Mouse (Mus musculus): ENCODE measurements around the gene Taf12. TPM values are rescaled to one million over a fixed set of nuclear protein-coding genes. Genes with fewer than 3 reads are reported as not detected.

Taf12 gene
- polyA plus RNA-seq (2012; rRNA removed), result 24.6 and 31.5 TPM in 2 replicates
- polyA plus RNA-seq (2014; fragmentation: Nextera tagmentation; extraction: Ambion mirVana), result 47.8 and 52.2 TPM in 2 replicates

GRCm38 (mm10) chr4:132274156-132274862, at the start of gene Taf12:
Taf12 (plus strand) TSS chr4:132274375.
- Histone ChIP-seq H3K36me3 (ENCODE audit: control insufficient read depth, insufficient read depth, low read length) (no peaks in the 10 kb centered on the region; the same call in 1 of the 2 replicates), H3K27ac (replicated peaks; ENCODE audit: low read depth, low read length) (peak within 1 kb of the TSS; percentile 74), H3K4me1 (ENCODE audit: control insufficient read depth, insufficient read depth, low read length) (peaks cover 9% of the 10 kb centered on the region), H3K9ac (ENCODE audit: low read depth, low read length, severe bottlenecking) (peak within 1 kb of the TSS; percentile 71), H3K27me3 (ENCODE audit: control insufficient read depth, insufficient read depth, low read length) (no peaks in the 10 kb centered on the region), H3K4me2 (replicated peaks; ENCODE audit: low read depth, low read length, severe bottlenecking) (peak within 1 kb of the TSS; percentile 89), H3K9me3 (ENCODE audit: control insufficient read depth, low read length) (no peaks in the 10 kb centered on the region), H3K4me3 (replicated peaks; ENCODE audit: low read length) (peak within 1 kb of the TSS; percentile 62)
- peak; percentile 88 for ATAC-seq (ENCODE audit: low FRiP score, low read depth)
- DNase-seq (ENCODE audit: low spot score), result peak; percentile 94
- under 1% methylated on average over 46 of the region's 48 CpGs for WGBS
- peak; percentile 99 for TF ChIP-seq POLR2A (IDR thresholded peaks at IDR 0.05; ENCODE audit: borderline replicate concordance, extremely low read depth, insufficient read depth, insufficient read length)

- ATAC-seq (ENCODE audit: low FRiP score, low read depth) (no peak), DNase-seq (ENCODE audit: low spot score) (no peak)
- WGBS, result 92% methylated on average over 5 of the region's 5 CpGs
- Histone ChIP-seq H3K9ac (ENCODE audit: low read depth, low read length, severe bottlenecking) (no peak overlapping the region), H3K36me3 (ENCODE audit: control insufficient read depth, insufficient read depth, low read length) (peaks cover 94% of the 10 kb centered on the region), H3K27me3 (ENCODE audit: control insufficient read depth, insufficient read depth, low read length) (no peaks in the 10 kb centered on the region), H3K4me3 (replicated peaks; ENCODE audit: low read length) (no peak overlapping the region), H3K27ac (replicated peaks; ENCODE audit: low read depth, low read length) (no peak overlapping the region), H3K4me1 (ENCODE audit: control insufficient read depth, insufficient read depth, low read length) (no peaks in the 10 kb centered on the region), H3K4me2 (replicated peaks; ENCODE audit: low read depth, low read length, severe bottlenecking) (no peak overlapping the region), H3K9me3 (ENCODE audit: control insufficient read depth, low read length) (no peaks in the 10 kb centered on the region)
- no peak for TF ChIP-seq POLR2A (IDR thresholded peaks at IDR 0.05; ENCODE audit: borderline replicate concordance, extremely low read depth, insufficient read depth, insufficient read length)
Observed at GRCm38 (mm10) chr4:132230422-132230821, 43.8 kb upstream of the Taf12 start.

- no peak for TF ChIP-seq POLR2A (IDR thresholded peaks at IDR 0.05; ENCODE audit: borderline replicate concordance, extremely low read depth, insufficient read depth, insufficient read length)
- ATAC-seq (ENCODE audit: low FRiP score, low read depth) (no peak), DNase-seq (ENCODE audit: low spot score) (no peak)
- H3K4me1 ChIP-seq (ENCODE audit: control insufficient read depth, insufficient read depth, low read length), result no peaks in the 10 kb centered on the region
- H3K9ac ChIP-seq (ENCODE audit: low read depth, low read length, severe bottlenecking), result no peak overlapping the region
- no peaks in the 10 kb centered on the region for H3K27me3 ChIP-seq (ENCODE audit: control insufficient read depth, insufficient read depth, low read length)
- no peak overlapping the region for H3K27ac ChIP-seq (replicated peaks; ENCODE audit: low read depth, low read length)
- H3K4me3 ChIP-seq (replicated peaks; ENCODE audit: low read length), result no peak overlapping the region
- H3K9me3 ChIP-seq (ENCODE audit: control insufficient read depth, low read length), result no peaks in the 10 kb centered on the region
- WGBS, result 86% methylated on average over 8 of the region's 8 CpGs
- no peak overlapping the region for H3K4me2 ChIP-seq (replicated peaks; ENCODE audit: low read depth, low read length, severe bottlenecking)
- H3K36me3 ChIP-seq (ENCODE audit: control insufficient read depth, insufficient read depth, low read length), result peaks cover 93% of the 10 kb centered on the region
Observed at GRCm38 (mm10) chr4:132234710-132235109, 39.5 kb upstream of the Taf12 start.

DNA sequence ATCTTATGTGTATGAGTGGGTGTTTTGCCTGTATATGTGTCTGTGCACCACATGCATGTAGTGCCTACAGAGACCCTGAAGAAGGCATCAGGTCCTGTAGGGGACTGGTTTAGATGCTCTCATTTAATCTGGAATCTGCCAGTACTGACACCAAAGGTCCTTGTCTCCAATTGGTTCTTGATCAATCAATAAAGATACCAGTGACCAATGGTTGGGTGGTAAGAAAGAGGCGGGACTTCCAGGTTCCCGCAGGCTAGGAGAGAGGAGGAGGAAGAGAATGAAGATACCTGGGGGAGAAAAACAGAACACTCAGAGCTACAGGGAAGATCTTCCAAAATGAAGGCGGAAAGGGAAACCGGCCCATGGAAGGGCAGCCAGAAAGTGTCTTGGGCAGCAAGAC, 35.8 kb upstream of the Taf12 start:
- Histone ChIP-seq H3K36me3 (ENCODE audit: control insufficient read depth, insufficient read depth, low read length) (peaks cover 90% of the 10 kb centered on the region), H3K27ac (replicated peaks; ENCODE audit: low read depth, low read length) (no peak overlapping the region)
- TF ChIP-seq POLR2A (IDR thresholded peaks at IDR 0.05; ENCODE audit: borderline replicate concordance, extremely low read depth, insufficient read depth, insufficient read length), result no peak

DNA sequence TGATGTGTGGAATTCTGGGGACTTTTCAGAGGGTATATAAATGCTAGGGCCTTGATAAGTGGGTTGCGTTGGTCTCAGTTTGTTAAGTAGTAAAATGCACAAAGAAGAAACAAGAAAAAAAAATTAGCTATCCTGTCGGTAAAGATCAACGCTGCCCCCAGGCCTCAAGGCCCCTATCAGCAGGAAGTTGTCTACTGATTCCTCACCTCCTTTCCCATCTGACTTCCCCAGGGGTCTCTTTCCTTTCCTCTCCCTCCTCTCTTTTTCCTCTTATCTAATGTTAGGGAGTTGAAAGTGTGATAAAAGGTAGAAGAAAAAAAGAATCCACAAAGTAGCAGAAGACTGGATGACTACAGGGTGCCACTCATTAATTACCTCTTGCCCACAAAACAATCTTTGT, 33.8 kb upstream of the Taf12 start:
- Histone ChIP-seq H3K4me2 (replicated peaks; ENCODE audit: low read depth, low read length, severe bottlenecking) (no peak overlapping the region), H3K36me3 (ENCODE audit: control insufficient read depth, insufficient read depth, low read length) (peaks cover 79% of the 10 kb centered on the region), H3K27ac (replicated peaks; ENCODE audit: low read depth, low read length) (no peak overlapping the region), H3K4me1 (ENCODE audit: control insufficient read depth, insufficient read depth, low read length) (no peaks in the 10 kb centered on the region), H3K27me3 (ENCODE audit: control insufficient read depth, insufficient read depth, low read length) (no peaks in the 10 kb centered on the region), H3K9me3 (ENCODE audit: control insufficient read depth, low read length) (no peaks in the 10 kb centered on the region), H3K9ac (ENCODE audit: low read depth, low read length, severe bottlenecking) (no peak overlapping the region), H3K4me3 (replicated peaks; ENCODE audit: low read length) (no peak overlapping the region)
- TF ChIP-seq POLR2A (IDR thresholded peaks at IDR 0.05; ENCODE audit: borderline replicate concordance, extremely low read depth, insufficient read depth, insufficient read length), result no peak
- ATAC-seq (ENCODE audit: low FRiP score, low read depth) (no peak), DNase-seq (ENCODE audit: low spot score) (no peak)
- WGBS, result 84% methylated on average over 3 of the region's 3 CpGs

More for the DNA sequence above, 35.8 kb upstream of the Taf12 start:
- Histone ChIP-seq H3K9ac (ENCODE audit: low read depth, low read length, severe bottlenecking) (no peak overlapping the region), H3K4me1 (ENCODE audit: control insufficient read depth, insufficient read depth, low read length) (no peaks in the 10 kb centered on the region), H3K27me3 (ENCODE audit: control insufficient read depth, insufficient read depth, low read length) (no peaks in the 10 kb centered on the region), H3K4me2 (replicated peaks; ENCODE audit: low read depth, low read length, severe bottlenecking) (no peak overlapping the region), H3K4me3 (replicated peaks; ENCODE audit: low read length) (no peak overlapping the region), H3K9me3 (ENCODE audit: control insufficient read depth, low read length) (no peaks in the 10 kb centered on the region)
- ATAC-seq (ENCODE audit: low FRiP score, low read depth), result no peak
- DNase-seq (ENCODE audit: low spot score), result no peak
- 94% methylated on average over 4 of the region's 4 CpGs for WGBS
